Mouse (Mus musculus): ENCODE data around the gene Tspan18.

GRCm38 (mm10) chr2:93313768-93314632, 20.3 kb downstream of the Tspan18 start:
- TF ChIP-seq POLR2A (IDR thresholded peaks at IDR 0.05; ENCODE audit: low read depth, low read length): no peak
- no peak for TF ChIP-seq CTCF (IDR thresholded peaks at IDR 0.05; ENCODE audit: extremely low read depth, insufficient read length, insufficient replicate concordance, low read depth, low read length)
